Mouse (Mus musculus) stomach, postnatal 0 days (tissue): ENCODE measurements at regions not wholly inside any gene's neighbourhood (a gene's known extent, or its start where the extent isn't known, plus 50 kb on each side); places are given as distances from the start of the nearest gene placed in this dataset.

Experiments used
- ATAC-seq: fragments of 200-750 bp; cut with Nextera tagmentation; 2 replicates; pipeline ENCODE4 v1.8.0; 2017; ENCODE audit not compliant: low FRiP score, low TSS enrichment
- DNase-seq: peaks from one replicate; pipeline ENCODE4 v3.0.0-alpha.2; 2016; ENCODE audit warnings: low spot score
- H3K27ac ChIP-seq: fragments of 300-500 bp; sonication (generic); replicated peaks from 2 replicates; pipeline ENCODE4 v1.5.1; 2014; ENCODE audit warnings: mild to moderate bottlenecking, control low read depth
- H3K27me3 ChIP-seq: fragments of 300-500 bp; sonication (generic); 2 replicates; pipeline ENCODE4 v1.6.1; 2014; ENCODE audit warnings: low read length; ENCODE audit not compliant: control insufficient read depth, insufficient read depth
- H3K36me3 ChIP-seq: fragments of 300-500 bp; sonication (generic); 2 replicates; pipeline ENCODE4 v1.6.1; 2014; ENCODE audit warnings: low read length, mixed read lengths; ENCODE audit not compliant: control insufficient read depth, insufficient read depth
- H3K4me1 ChIP-seq: fragments of 300-500 bp; sonication (generic); replicated peaks from 2 replicates; pipeline ENCODE4 v1.6.1; 2014; ENCODE audit warnings: antibody characterized with exemption; ENCODE audit not compliant: control insufficient read depth, insufficient read depth
- H3K4me2 ChIP-seq: fragments of 300-500 bp; sonication (generic); replicated peaks from 2 replicates; pipeline ENCODE4 v1.6.1; 2014; ENCODE audit warnings: low read depth, mild to moderate bottlenecking, control low read depth, moderate library complexity
- H3K4me3 ChIP-seq: fragments of 300-500 bp; sonication (generic); 2 replicates; pipeline ENCODE4 v1.5.1; 2014; ENCODE audit warnings: low read depth, low read length, control low read depth
- H3K9ac ChIP-seq: fragments of 300-500 bp; sonication (generic); 2 replicates; pipeline ENCODE4 v1.6.1; 2014; ENCODE audit warnings: mild to moderate bottlenecking, low read length, control low read depth, mixed read lengths
- H3K9me3 ChIP-seq: fragments of 300-500 bp; sonication (generic); 2 replicates; pipeline ENCODE4 v1.6.1; 2016; ENCODE audit warnings: low read length; ENCODE audit not compliant: control insufficient read depth
- CTCF ChIP-seq: IDR thresholded peaks from 2 replicates; pipeline ENCODE4 v1.5.1; 2016; ENCODE audit warnings: antibody characterized with exemption, low read depth, mild to moderate bottlenecking, moderate library complexity
- EP300 ChIP-seq: optimal IDR thresholded peaks from 2 replicates; pipeline ENCODE3; 2016; ENCODE audit warnings: antibody characterized with exemption
- WGBS: fragments of 180-500 bp; shearing (Covaris S2); extraction: QIAGEN DNeasy Blood & Tissue Kit; methylation state at CpG from one replicate; pipeline ENCODE4 v1.1.7; 2014; 5-methylcytosine and 5-hydroxymethylcytosine counted together

DNA sequence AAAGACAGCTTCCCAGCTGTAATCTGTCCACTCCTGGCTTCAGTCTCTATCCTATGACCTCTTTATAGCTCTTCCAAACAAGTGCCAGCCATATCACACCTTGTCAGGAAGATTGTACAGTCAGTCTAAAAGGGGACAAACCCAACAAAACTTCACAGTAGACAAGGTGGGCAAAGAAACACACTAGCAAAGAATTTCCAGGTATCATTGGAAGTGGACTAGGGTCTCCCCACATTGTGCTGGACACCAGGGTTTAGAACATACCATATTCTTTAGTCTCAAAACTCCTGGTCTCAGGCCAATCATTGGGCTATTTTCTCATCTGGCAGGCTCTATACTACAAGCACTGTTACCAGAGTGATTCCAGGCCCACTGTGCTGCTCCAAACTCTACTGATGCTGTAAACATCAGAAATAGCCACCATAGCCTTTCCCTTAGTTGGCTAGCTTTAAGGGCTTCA lies 341.3 kb downstream of the 1700129C05Rik start:
- ATAC-seq (no peak), DNase-seq (no peak)
- Histone ChIP-seq H3K27me3 (no peaks in the 10 kb centered on the region), H3K4me3 (no peak overlapping the region), H3K9ac (no peak overlapping the region), H3K4me2 (no peak overlapping the region), H3K4me1 (no peaks in the 10 kb centered on the region), H3K36me3 (no peaks in the 10 kb centered on the region), H3K27ac (no peak overlapping the region), H3K9me3 (no peaks in the 10 kb centered on the region)
- TF ChIP-seq CTCF (no peak), EP300 (no peak)

- Histone ChIP-seq H3K36me3 (no peaks in the 10 kb centered on the region), H3K9ac (no peak overlapping the region), H3K9me3 (no peaks in the 10 kb centered on the region), H3K27ac (no peak overlapping the region), H3K4me3 (no peak overlapping the region), H3K4me2 (no peak overlapping the region), H3K4me1 (no peaks in the 10 kb centered on the region), H3K27me3 (no peaks in the 10 kb centered on the region)
- no peak for TF ChIP-seq EP300
- no peak for TF ChIP-seq CTCF
- WGBS: 58% methylated on average over 10 of the region's 10 CpGs
- no peak for DNase-seq
- ATAC-seq: no peak
Observed at GRCm38 (mm10) chr14:58788190-58788945, 354.3 kb downstream of the 1700129C05Rik start.

DNA sequence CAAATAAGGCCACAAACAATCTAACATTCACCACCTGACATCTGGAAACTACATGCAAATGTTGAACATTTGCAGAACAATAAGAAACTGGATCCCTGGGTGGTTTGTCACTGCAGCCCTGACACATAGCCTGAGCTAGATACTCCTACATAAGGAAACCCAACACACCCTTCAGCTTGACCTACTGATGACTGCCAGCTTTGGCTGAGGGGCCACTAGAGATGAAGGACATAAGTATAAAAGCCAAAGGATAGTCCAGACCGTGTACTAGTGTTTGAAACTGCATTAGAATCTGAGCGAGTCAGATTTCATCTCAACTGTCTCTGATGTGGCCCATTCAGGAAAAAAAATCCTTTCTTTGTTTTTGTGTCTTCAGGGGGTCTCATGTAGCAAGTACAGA lies 355.1 kb downstream of the 1700129C05Rik start:
- no peak overlapping the region for H3K27ac ChIP-seq
- no peaks in the 10 kb centered on the region for H3K27me3 ChIP-seq
- H3K9ac ChIP-seq: no peak overlapping the region
- H3K4me3 ChIP-seq: no peak overlapping the region
- TF ChIP-seq EP300 (no peak), CTCF (no peak)
- DNase-seq: no peak
- no peaks in the 10 kb centered on the region for H3K4me1 ChIP-seq
- no peak for ATAC-seq
- 73% methylated on average over 2 of the region's 2 CpGs for WGBS
- no peaks in the 10 kb centered on the region for H3K9me3 ChIP-seq
- no peak overlapping the region for H3K4me2 ChIP-seq
- H3K36me3 ChIP-seq: no peaks in the 10 kb centered on the region

DNA sequence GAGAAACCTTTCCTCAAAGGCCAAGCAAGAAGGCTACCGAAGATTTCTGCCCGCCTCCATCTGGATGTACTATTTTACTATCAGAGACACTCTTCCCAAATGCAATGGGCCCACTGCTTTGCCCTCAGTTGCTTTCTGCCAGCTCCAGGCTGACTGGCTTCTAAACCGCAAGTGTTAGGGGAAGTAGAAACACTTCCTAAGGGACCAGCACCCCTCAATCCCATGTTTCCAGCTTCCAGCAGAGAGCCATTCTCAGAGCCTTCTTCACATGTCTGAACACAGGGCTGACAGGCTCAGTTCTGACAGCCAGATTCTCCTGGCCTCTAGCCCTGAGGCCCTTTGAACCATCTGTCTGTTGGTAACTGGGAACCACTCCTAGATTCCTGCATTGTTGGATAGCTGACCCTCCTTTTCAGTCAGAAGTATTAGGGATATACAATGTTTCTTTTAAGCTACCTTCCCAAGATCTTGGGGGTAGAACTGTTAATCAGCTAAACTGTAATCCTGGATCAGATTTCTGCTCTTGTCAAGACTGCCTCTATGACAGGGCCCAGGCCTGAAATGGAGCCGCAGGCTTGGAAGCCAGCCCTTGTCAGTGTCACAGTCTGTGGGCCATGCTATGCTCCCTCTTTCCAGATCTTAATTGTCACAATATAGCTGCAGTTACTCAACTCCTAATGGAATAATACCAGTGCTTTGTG lies 355.8 kb downstream of the 1700129C05Rik start:
- Histone ChIP-seq H3K4me2 (no peak overlapping the region), H3K27me3 (no peaks in the 10 kb centered on the region), H3K9ac (no peak overlapping the region), H3K36me3 (no peaks in the 10 kb centered on the region), H3K9me3 (no peaks in the 10 kb centered on the region), H3K27ac (no peak overlapping the region), H3K4me1 (no peaks in the 10 kb centered on the region), H3K4me3 (no peak overlapping the region)
- ATAC-seq (no peak), DNase-seq (no peak)
- TF ChIP-seq CTCF (no peak), EP300 (no peak)
- 77% methylated on average over 4 of the region's 4 CpGs for WGBS

- 57% methylated on average over 1 of the region's 1 CpGs for WGBS
- TF ChIP-seq EP300: no peak
- TF ChIP-seq CTCF: no peak
- Histone ChIP-seq H3K9me3 (no peaks in the 10 kb centered on the region), H3K4me2 (no peak overlapping the region), H3K4me3 (no peak overlapping the region), H3K36me3 (no peaks in the 10 kb centered on the region), H3K27ac (no peak overlapping the region), H3K9ac (no peak overlapping the region), H3K27me3 (no peaks in the 10 kb centered on the region), H3K4me1 (no peaks in the 10 kb centered on the region)
- DNase-seq: no peak
- ATAC-seq: no peak
Observed at GRCm38 (mm10) chr14:58783201-58783600, 359.5 kb downstream of the 1700129C05Rik start.

DNA sequence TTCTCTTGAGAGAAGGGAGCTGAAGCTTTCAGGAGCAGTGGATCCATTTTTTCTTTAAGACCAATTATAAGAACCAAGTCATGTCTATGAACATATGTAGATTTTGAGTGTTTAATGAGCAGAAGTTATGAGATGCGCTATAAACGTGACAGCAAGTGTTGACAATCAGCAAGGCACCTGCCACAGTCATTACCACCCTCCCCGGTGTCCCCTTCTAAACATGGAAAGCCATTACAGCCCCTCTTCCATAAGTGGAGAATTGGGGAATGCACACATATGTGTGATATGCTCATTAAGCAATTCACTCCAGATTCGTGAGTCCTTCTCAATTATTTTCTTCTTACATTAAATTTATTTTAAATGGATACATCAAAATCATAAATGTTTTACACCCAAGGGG lies 362.4 kb downstream of the 1700129C05Rik start:
- Histone ChIP-seq H3K27ac (no peak overlapping the region), H3K36me3 (no peaks in the 10 kb centered on the region), H3K9me3 (no peaks in the 10 kb centered on the region), H3K27me3 (no peaks in the 10 kb centered on the region), H3K4me3 (no peak overlapping the region), H3K9ac (no peak overlapping the region), H3K4me1 (no peaks in the 10 kb centered on the region), H3K4me2 (no peak overlapping the region)
- ATAC-seq: no peak
- TF ChIP-seq CTCF: no peak
- no peak for DNase-seq
- WGBS: 85% methylated on average over 4 of the region's 4 CpGs
